Comparison of ENCODE assay signal across 35 mouse cellular contexts in genomic region chr12:103491091-103491730, GRCm38 (mm10). TPM values are rescaled to one million over a fixed set of nuclear protein-coding genes. Genes with fewer than 3 reads are reported as not detected.
DNase-seq lines count a peak whose midpoint lies in the region; ATAC-seq and TF ChIP-seq lines count a peak whose summit lies in the region.
"Had no signal": no experiment of that assay in that cellular context is flagged by ENCODE, and none has a peak within 500 bp of the region (broad histone marks: within the 10 kb centered on the region; RNA-seq: fewer than 3 reads in every experiment).

No protein-coding gene starts in this region.

- ATAC-seq in granulocyte monocyte progenitor cell, adult 5-6 weeks (replicated peaks; ENCODE audit: poor library complexity, severe bottlenecking) = 0 out of 2 replicates have a peak, but pooled peaks have one; percentile 20
- ATAC-seq: forebrain, embryonic 13.5 days; Patski had no signal

- H3K4me1 ChIP-seq in MEL (ENCODE audit: control insufficient read depth in 1 of 2, insufficient read depth in 2 of 2, low read length in 2 of 2) = peaks cover 0 to 8% of the 10 kb centered on the region in 2 experiments; a peak in 3 of 4 replicates
- H3K4me1 ChIP-seq: forebrain, embryonic 13.5 days; hindbrain, embryonic 12.5 days; kidney, embryonic 15.5 days; limb, embryonic 15.5 days; midbrain, embryonic 12.5 days had no signal

- no peaks in the 10 kb centered on the region for H3K36me3 ChIP-seq in MEL (ENCODE audit: control insufficient read depth in 1 of 2, insufficient read depth in 2 of 2, low read length in 2 of 2)
- H3K36me3 ChIP-seq: embryonic facial prominence, embryonic 13.5 days; hindbrain, embryonic 12.5 days; kidney, embryonic 15.5 days; limb, embryonic 15.5 days; midbrain, embryonic 12.5 days had no signal

- no peak for TF ChIP-seq POLR2A in MEL (IDR thresholded peaks at IDR 0.05; ENCODE audit: control insufficient read depth in 1 of 2, insufficient read depth in 1 of 2, low read depth in 1 of 2, low read length in 2 of 2, poor library complexity in 1 of 2)

- no peak for DNase-seq in gastrocnemius, adult 2 months
- no peak for DNase-seq in gastrocnemius, adult 8-10 months (ENCODE audit: low spot score in 2 of 2)
- DNase-seq in 3T3-L1 (ENCODE audit: low read depth, low spot score) (peak; percentile 13), MEL (ENCODE audit: low read depth, low spot score) (peak; percentile 31)
- DNase-seq in frontal cortex, postnatal 36 days (ENCODE audit: low spot score in 2 of 2) = no peak
- DNase-seq in gastrocnemius, postnatal 25 days = no peak
- no peak for DNase-seq in cerebellum, adult 8-10 months
- DNase-seq: adrenal gland, adult 2 months; B cell, adult 2 months; cerebellum, postnatal 10 days; gastrocnemius, postnatal 14 days; heart, postnatal 10 days; kidney, adult 11 months; kidney, postnatal 36 days; lung, postnatal 4 days; thymus, adult 2 months; thymus, postnatal 4 days had no signal

- H3K27ac ChIP-seq in gastrocnemius, adult 2 months = 0 out of 2 replicates have a peak overlapping the region, but pooled peaks have one; percentile 0
- H3K27ac ChIP-seq in MEL (ENCODE audit: control insufficient read depth, low read depth, low read length) = no peak overlapping the region
- H3K27ac ChIP-seq: embryonic facial prominence, embryonic 13.5 days; forebrain, embryonic 13.5 days; hindbrain, embryonic 12.5 days; kidney, embryonic 15.5 days; limb, embryonic 15.5 days; liver, embryonic 14.5 days; midbrain, embryonic 12.5 days; stomach, postnatal 0 days had no signal

- intact Hi-C loops in gastrocnemius, adult 2 months (cut with DNase I) = no loop called here

- TF ChIP-seq EP300 in MEL (IDR thresholded peaks at IDR 0.05; ENCODE audit: low read depth in 1 of 2, low read length in 2 of 2) = no peak

- no peak overlapping the region for H3K9ac ChIP-seq in MEL (ENCODE audit: control insufficient read depth, low read depth, low read length, poor library complexity, severe bottlenecking)
- H3K9ac ChIP-seq: embryonic facial prominence, embryonic 13.5 days; forebrain, embryonic 13.5 days; hindbrain, embryonic 12.5 days; kidney, embryonic 15.5 days; limb, embryonic 15.5 days; liver, embryonic 14.5 days; midbrain, embryonic 12.5 days had no signal

- H3K79me2 ChIP-seq in MEL (ENCODE audit: control insufficient read depth, insufficient read depth, low read length, poor library complexity) = no peaks in the 10 kb centered on the region

- TF ChIP-seq RAD21 in MEL (IDR thresholded peaks at IDR 0.05; ENCODE audit: low read depth, low read length) = no peak

- H3K9me3 ChIP-seq in MEL (replicated peaks; ENCODE audit: insufficient read depth, low read length) = no peaks in the 10 kb centered on the region
- H3K9me3 ChIP-seq: embryonic facial prominence, embryonic 13.5 days; forebrain, embryonic 13.5 days; hindbrain, embryonic 12.5 days; kidney, embryonic 15.5 days; limb, embryonic 15.5 days; midbrain, embryonic 12.5 days had no signal

- no peak for TF ChIP-seq CTCF in gastrocnemius, adult 2 months (IDR thresholded peaks at IDR 0.05)
- TF ChIP-seq CTCF in MEL (IDR thresholded peaks at IDR 0.05 in 2 of 3, conservative IDR thresholded peaks at IDR 0.05 in 1 of 3; ENCODE audit: control insufficient read depth in 1 of 3, insufficient read depth in 1 of 3, low read depth in 2 of 3, low read length in 3 of 3, poor library complexity in 1 of 3, severe bottlenecking in 1 of 3) = no peak

- H3K4me3 ChIP-seq in gastrocnemius, adult 2 months = no peak overlapping the region
- no peak overlapping the region for H3K4me3 ChIP-seq in MEL (ENCODE audit: control insufficient read depth in 1 of 2, insufficient read depth in 1 of 2, low read depth in 2 of 2, low read length in 2 of 2)
- H3K4me3 ChIP-seq: embryonic facial prominence, embryonic 13.5 days; forebrain, embryonic 13.5 days; hindbrain, embryonic 12.5 days; kidney, embryonic 15.5 days; limb, embryonic 15.5 days; midbrain, embryonic 12.5 days had no signal

- H3K27me3 ChIP-seq in MEL (ENCODE audit: control insufficient read depth in 1 of 2, insufficient read depth in 2 of 2, low read length in 2 of 2) = no peaks in the 10 kb centered on the region
- H3K27me3 ChIP-seq: embryonic facial prominence, embryonic 13.5 days; forebrain, embryonic 13.5 days; hindbrain, embryonic 12.5 days; kidney, embryonic 15.5 days; limb, embryonic 15.5 days; midbrain, embryonic 12.5 days had no signal

TF ChIP-seq in MEL, 35 proteins besides CTCF, POLR2A, EP300 and RAD21:
- TF ChIP-seq TCF12 (IDR thresholded peaks at IDR 0.05; ENCODE audit: low read depth, low read length) (no peak), NRF1 (IDR thresholded peaks at IDR 0.05; ENCODE audit: insufficient read depth, low read depth, low read length, poor library complexity, severe bottlenecking) (no peak), RCOR1 (IDR thresholded peaks at IDR 0.05; ENCODE audit: low read depth, low read length) (no peak)

RNA-seq across cellular contexts. Expression of gene Ifi27l2b, which starts 34.2 kb away (rescaled TPM):
- not detected for total RNA-seq in gastrocnemius, adult 2 months (2021)
- not detected for total RNA-seq in gastrocnemius, adult 8-10 months (2022)
- total RNA-seq in MEL (2012; rRNA removed) = not detected in 2 replicates
- under 1 TPM in 1 of 2 experiments, not detected in 1; 0.07 TPM for polyA plus RNA-seq in MEL (2012; ENCODE audit: insufficient read depth in 1 of 2, insufficient read length in 2 of 2, low read depth in 1 of 2, low replicate concordance in 2 of 2, missing spikeins in 1 of 2)
- not detected in 2 replicates for total RNA-seq in granulocyte monocyte progenitor cell, adult 5-6 weeks (2014; fragmentation: Nextera tagmentation)
- total RNA-seq in granulocyte monocyte progenitor cell, adult 5-6 weeks (2017) = not detected in 2 replicates
- not detected for total RNA-seq in gastrocnemius, postnatal 25 days (2021)
- total RNA-seq: adrenal gland, adult 2 months; gastrocnemius, postnatal 14 days; heart, postnatal 10 days; layer of hippocampus, adult 8-10 months; left cerebral cortex, adult 18-20 months; left cerebral cortex, postnatal 25 days; neutrophil, adult 5-6 weeks had no signal
- polyA plus RNA-seq: adrenal gland, adult 2 months; brain, embryonic 14.5 days; embryonic facial prominence, embryonic 13.5 days; forebrain, embryonic 13.5 days; frontal cortex, adult 2 months; heart, embryonic 11.5 days; hindbrain, embryonic 12.5 days; kidney, embryonic 15.5 days; limb, embryonic 15.5 days; liver, embryonic 14.5 days; lung, embryonic 16.5 days; midbrain, embryonic 12.5 days; Patski had no signal

RNA-seq across cellular contexts. Expression of gene Ppp4r4, which starts 40.9 kb away (rescaled TPM):
- total RNA-seq in gastrocnemius, adult 2 months (2021) = under 1 TPM; 0.25 to 0.31 TPM
- total RNA-seq in gastrocnemius, adult 8-10 months (2022) = 1 to 10 TPM in 1 of 4 experiments, under 1 TPM in 3; 0.11 to 1.2 (median 0.17) TPM
- total RNA-seq in MEL (2012; rRNA removed) = 1.0 and 1.3 TPM in 2 replicates
- 1 to 10 TPM in 1 of 2 experiments, not detected in 1; 3.0 TPM for polyA plus RNA-seq in MEL (2012; ENCODE audit: insufficient read depth in 1 of 2, insufficient read length in 2 of 2, low read depth in 1 of 2, low replicate concordance in 2 of 2, missing spikeins in 1 of 2)
- 0.43 TPM in 1 of 2 replicates, not detected in the other for total RNA-seq in granulocyte monocyte progenitor cell, adult 5-6 weeks (2014; fragmentation: Nextera tagmentation)
- total RNA-seq in granulocyte monocyte progenitor cell, adult 5-6 weeks (2017) = 0.30 TPM in 1 of 2 replicates, not detected in the other
- total RNA-seq in gastrocnemius, postnatal 25 days (2021) = under 1 TPM; 0.29 to 0.33 TPM

RNA-seq across cellular contexts. Expression of gene Ifi27l2a, which starts 47.7 kb away (rescaled TPM):
- 10 to 100 TPM in 1 of 2 experiments, 1 to 10 TPM in 1; 5.9 to 11.1 TPM for total RNA-seq in gastrocnemius, adult 2 months (2021)
- total RNA-seq in gastrocnemius, adult 8-10 months (2022) = 10 to 100 TPM in 3 of 4 experiments, 1 to 10 TPM in 1; 3.9 to 53.1 (median 26.9) TPM
- 3.2 and 4.4 TPM in 2 replicates for total RNA-seq in MEL (2012; rRNA removed)
- polyA plus RNA-seq in MEL (2012; ENCODE audit: insufficient read depth in 1 of 2, insufficient read length in 2 of 2, low read depth in 1 of 2, low replicate concordance in 2 of 2, missing spikeins in 1 of 2) = 1 to 10 TPM in 1 of 2 experiments, not detected in 1; 3.5 TPM
- total RNA-seq in granulocyte monocyte progenitor cell, adult 5-6 weeks (2014; fragmentation: Nextera tagmentation) = 1.3 and 8.9 TPM in 2 replicates
- total RNA-seq in granulocyte monocyte progenitor cell, adult 5-6 weeks (2017) = 3.5 and 4.0 TPM in 2 replicates
- 10 to 100 TPM in 1 of 2 experiments, 1 to 10 TPM in 1; 6.4 to 44.3 TPM for total RNA-seq in gastrocnemius, postnatal 25 days (2021)

RNA-seq across cellular contexts. Expression of gene Ifi27, which starts 57.2 kb away (rescaled TPM):
- 10 to 100 TPM; 46.8 to 61.0 TPM for total RNA-seq in gastrocnemius, adult 2 months (2021)
- 10 to 100 TPM; 53.1 to 81.9 (median 71.7) TPM for total RNA-seq in gastrocnemius, adult 8-10 months (2022)
- total RNA-seq in MEL (2012; rRNA removed) = 62.7 and 103 TPM in 2 replicates
- 100 to 1,000 TPM in 1 of 2 experiments, not detected in 1; 105 TPM for polyA plus RNA-seq in MEL (2012; ENCODE audit: insufficient read depth in 1 of 2, insufficient read length in 2 of 2, low read depth in 1 of 2, low replicate concordance in 2 of 2, missing spikeins in 1 of 2)
- 57.2 and 75.3 TPM in 2 replicates for total RNA-seq in granulocyte monocyte progenitor cell, adult 5-6 weeks (2014; fragmentation: Nextera tagmentation)
- total RNA-seq in granulocyte monocyte progenitor cell, adult 5-6 weeks (2017) = 24.0 and 53.0 TPM in 2 replicates
- 10 to 100 TPM; 62.8 to 80.9 TPM for total RNA-seq in gastrocnemius, postnatal 25 days (2021)

Comparison
In these comparisons a context has a peak if more than half of its experiments do, and no peak if none do; other contexts are left out.
1. DNase-seq: peak in 3T3-L1 (single experiment) and MEL (single experiment); none in gastrocnemius, adult 2 months (single experiment), gastrocnemius, adult 8-10 months (0 of 2), frontal cortex, postnatal 36 days (0 of 2), gastrocnemius, postnatal 25 days (single experiment) and cerebellum, adult 8-10 months (single experiment).